Mouse (Mus musculus): ENCODE measurements around the gene Pmp22. TPM values are rescaled to one million over a fixed set of nuclear protein-coding genes. Genes with fewer than 3 reads are reported as not detected.

Pmp22 gene
- polyA plus RNA-seq, 1 experiment from 2014 or later: 12.5 TPM

- H3K4me3 ChIP-seq (ENCODE audit: low read depth, low read length): no peak overlapping the region
- H3K9me3 ChIP-seq (ENCODE audit: control insufficient read depth, low read length): no peaks in the 10 kb centered on the region
- no peaks in the 10 kb centered on the region for H3K36me3 ChIP-seq (ENCODE audit: control insufficient read depth, insufficient read depth, low read length)
- ATAC-seq (ENCODE audit: low read depth): no peak
- WGBS: 33% methylated on average over 4 of the region's 4 CpGs
- no peak overlapping the region for H3K4me2 ChIP-seq (ENCODE audit: low read depth, low read length)
- H3K4me1 ChIP-seq (ENCODE audit: control insufficient read depth, insufficient read depth, low read length): no peaks in the 10 kb centered on the region
- no peaks in the 10 kb centered on the region for H3K27me3 ChIP-seq (ENCODE audit: control insufficient read depth, insufficient read depth, low read length)
- H3K27ac ChIP-seq (ENCODE audit: low read depth, low read length): no peak overlapping the region
- no peak overlapping the region for H3K9ac ChIP-seq (replicated peaks; ENCODE audit: low read depth, low read length)
Observed at GRCm38 (mm10) chr11:63122776-63123350, 5.9 kb upstream of the Pmp22 start.

DNA sequence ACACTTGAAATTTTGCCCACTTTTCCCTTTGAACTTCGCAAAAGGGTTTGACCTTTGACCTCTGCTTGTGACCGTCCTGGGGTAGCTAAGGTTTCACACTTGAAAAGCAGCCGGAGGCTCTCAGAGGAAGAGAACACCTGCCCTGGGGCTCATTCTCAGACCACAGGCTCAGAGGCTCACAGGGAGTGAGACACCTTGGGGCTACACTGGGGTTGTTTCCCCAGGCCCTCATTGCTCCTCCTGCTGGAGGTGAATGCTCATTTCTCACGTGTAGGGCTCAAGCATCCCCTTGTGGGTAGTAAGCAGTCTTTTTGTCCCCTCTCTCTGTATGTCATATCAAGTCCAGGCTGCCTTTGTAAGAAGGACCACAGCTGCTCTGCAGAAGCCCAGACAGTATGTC lies 4.5 kb upstream of the Pmp22 start:
- 14% methylated on average over 4 of the region's 4 CpGs for WGBS
- no peaks in the 10 kb centered on the region for H3K9me3 ChIP-seq (ENCODE audit: control insufficient read depth, low read length)
- H3K4me2 ChIP-seq (ENCODE audit: low read depth, low read length): no peak overlapping the region
- H3K4me1 ChIP-seq (ENCODE audit: control insufficient read depth, insufficient read depth, low read length): no peaks in the 10 kb centered on the region
- H3K9ac ChIP-seq (replicated peaks; ENCODE audit: low read depth, low read length): no peak overlapping the region
- no peak overlapping the region for H3K4me3 ChIP-seq (ENCODE audit: low read depth, low read length)
- H3K36me3 ChIP-seq (ENCODE audit: control insufficient read depth, insufficient read depth, low read length): no peaks in the 10 kb centered on the region
- ATAC-seq (ENCODE audit: low read depth): no peak
- peaks cover under 1% of the 10 kb centered on the region for H3K27me3 ChIP-seq (ENCODE audit: control insufficient read depth, insufficient read depth, low read length)
- H3K27ac ChIP-seq (ENCODE audit: low read depth, low read length): no peak overlapping the region

- 73% methylated on average over 5 of the region's 5 CpGs for WGBS
Observed at GRCm38 (mm10) chr11:63125832-63126456, 2.8 kb upstream of the Pmp22 start.

DNA sequence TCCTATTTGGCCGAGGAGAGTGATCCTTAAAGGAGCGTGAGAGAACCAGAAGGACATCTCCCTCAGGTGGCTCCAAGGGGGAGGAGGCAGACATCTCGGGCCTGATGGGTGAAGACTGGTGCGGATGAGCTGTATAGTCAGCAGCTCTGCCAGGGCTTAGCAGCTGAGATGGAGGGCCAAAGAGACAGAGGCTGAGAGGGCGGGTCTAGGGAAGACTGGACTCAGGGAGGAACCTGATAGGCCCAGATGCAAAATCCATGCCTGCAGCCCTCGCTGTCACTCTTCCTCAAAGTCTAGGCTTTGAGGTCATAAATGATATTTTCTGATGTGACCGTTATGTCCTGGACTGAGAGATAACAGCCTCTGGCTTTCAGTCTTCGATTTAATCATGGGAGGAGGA lies 1.8 kb upstream of the Pmp22 start:
- no peak overlapping the region for H3K4me2 ChIP-seq (ENCODE audit: low read depth, low read length)
- H3K9ac ChIP-seq (replicated peaks; ENCODE audit: low read depth, low read length): no peak overlapping the region
- no peak overlapping the region for H3K27ac ChIP-seq (ENCODE audit: low read depth, low read length)
- 78% methylated on average over 8 of the region's 8 CpGs for WGBS
- no peaks in the 10 kb centered on the region for H3K36me3 ChIP-seq (ENCODE audit: control insufficient read depth, insufficient read depth, low read length)
- no peaks in the 10 kb centered on the region for H3K9me3 ChIP-seq (ENCODE audit: control insufficient read depth, low read length)
- H3K27me3 ChIP-seq (ENCODE audit: control insufficient read depth, insufficient read depth, low read length): peaks cover 24% of the 10 kb centered on the region
- no peak for ATAC-seq (ENCODE audit: low read depth)
- peaks cover 6% of the 10 kb centered on the region; the same call in 1 of the 2 replicates for H3K4me1 ChIP-seq (ENCODE audit: control insufficient read depth, insufficient read depth, low read length)
- no peak overlapping the region for H3K4me3 ChIP-seq (ENCODE audit: low read depth, low read length)

More at GRCm38 (mm10) chr11:63125832-63126456, 2.8 kb upstream of the Pmp22 start:
- H3K27me3 ChIP-seq (ENCODE audit: control insufficient read depth, insufficient read depth, low read length): peaks cover 14% of the 10 kb centered on the region
- H3K9ac ChIP-seq (replicated peaks; ENCODE audit: low read depth, low read length): no peak overlapping the region
- no peaks in the 10 kb centered on the region for H3K36me3 ChIP-seq (ENCODE audit: control insufficient read depth, insufficient read depth, low read length)
- no peak overlapping the region for H3K4me2 ChIP-seq (ENCODE audit: low read depth, low read length)
- H3K4me1 ChIP-seq (ENCODE audit: control insufficient read depth, insufficient read depth, low read length): 0 out of 2 replicates have a peak, but pooled peaks cover under 1% of the 10 kb centered on the region
- no peak overlapping the region for H3K27ac ChIP-seq (ENCODE audit: low read depth, low read length)
- no peak overlapping the region for H3K4me3 ChIP-seq (ENCODE audit: low read depth, low read length)
- no peaks in the 10 kb centered on the region for H3K9me3 ChIP-seq (ENCODE audit: control insufficient read depth, low read length)
- no peak for ATAC-seq (ENCODE audit: low read depth)

DNA sequence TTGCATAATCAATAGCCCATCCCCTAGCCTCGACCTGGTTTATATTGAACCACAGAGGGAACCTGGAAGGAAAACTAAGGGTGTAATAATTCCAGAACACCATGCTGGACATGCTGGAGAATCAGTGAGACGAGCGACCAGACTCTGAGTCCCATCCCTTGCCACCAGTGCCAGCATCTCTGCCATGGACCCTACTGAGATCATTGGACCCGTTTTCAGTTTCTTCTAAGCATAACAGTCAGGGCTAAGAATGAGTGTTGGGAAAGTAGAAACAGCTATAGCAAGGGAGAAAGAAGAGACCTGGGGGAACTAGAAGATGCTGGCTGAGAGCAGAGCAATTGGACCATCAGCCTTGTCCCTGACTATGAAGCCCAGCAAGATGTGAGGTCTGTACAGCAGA lies 1.3 kb upstream of the Pmp22 start:
- Histone ChIP-seq H3K4me3 (ENCODE audit: low read depth, low read length) (no peak overlapping the region), H3K4me2 (ENCODE audit: low read depth, low read length) (no peak overlapping the region), H3K9me3 (ENCODE audit: control insufficient read depth, low read length) (no peaks in the 10 kb centered on the region), H3K36me3 (ENCODE audit: control insufficient read depth, insufficient read depth, low read length) (no peaks in the 10 kb centered on the region), H3K27ac (ENCODE audit: low read depth, low read length) (no peak overlapping the region), H3K27me3 (ENCODE audit: control insufficient read depth, insufficient read depth, low read length) (peaks cover 28% of the 10 kb centered on the region), H3K4me1 (ENCODE audit: control insufficient read depth, insufficient read depth, low read length) (peaks cover 10% of the 10 kb centered on the region; the same call in 1 of the 2 replicates), H3K9ac (replicated peaks; ENCODE audit: low read depth, low read length) (no peak overlapping the region)
- 90% methylated on average over 4 of the region's 4 CpGs for WGBS
- ATAC-seq (ENCODE audit: low read depth): no peak

DNA sequence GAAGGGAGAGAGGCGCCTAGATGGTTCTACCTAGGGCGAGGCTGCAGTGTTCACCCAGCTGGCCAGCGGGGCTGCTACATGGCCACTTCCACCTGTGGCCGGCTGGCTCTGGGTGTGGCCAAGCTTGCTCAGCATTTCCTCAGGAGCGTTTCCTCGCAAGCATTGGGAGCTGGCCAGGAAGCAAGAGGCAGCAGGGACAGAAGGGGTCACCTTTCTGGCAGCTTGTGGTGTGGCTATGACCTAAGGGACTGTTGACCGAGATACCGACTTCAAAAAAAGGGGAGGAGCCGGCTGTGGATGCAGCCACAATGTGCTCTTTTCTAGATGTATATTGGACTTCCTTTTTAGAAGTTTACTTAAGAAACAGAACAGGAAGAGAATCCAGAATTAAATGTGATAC lies 593 bp downstream of the Pmp22 start:
- no peak overlapping the region for H3K9ac ChIP-seq (replicated peaks; ENCODE audit: low read depth, low read length)

GRCm38 (mm10) chr11:63129840-63130239 lies 1.1 kb downstream of the Pmp22 start:
- ATAC-seq (ENCODE audit: low read depth): no peak
- H3K4me1 ChIP-seq (ENCODE audit: control insufficient read depth, insufficient read depth, low read length): peaks cover 15% of the 10 kb centered on the region; the same call in 1 of the 2 replicates
- H3K4me3 ChIP-seq (ENCODE audit: low read depth, low read length): no peak overlapping the region
- no peaks in the 10 kb centered on the region for H3K9me3 ChIP-seq (ENCODE audit: control insufficient read depth, low read length)
- 14% methylated on average over 12 of the region's 12 CpGs for WGBS
- no peak overlapping the region for H3K27ac ChIP-seq (ENCODE audit: low read depth, low read length)
- peaks cover 37% of the 10 kb centered on the region for H3K27me3 ChIP-seq (ENCODE audit: control insufficient read depth, insufficient read depth, low read length)
- H3K4me2 ChIP-seq (ENCODE audit: low read depth, low read length): no peak overlapping the region
- H3K9ac ChIP-seq (replicated peaks; ENCODE audit: low read depth, low read length): no peak overlapping the region
- H3K36me3 ChIP-seq (ENCODE audit: control insufficient read depth, insufficient read depth, low read length): no peaks in the 10 kb centered on the region

More for the DNA sequence above, 593 bp downstream of the Pmp22 start:
- no peak overlapping the region for H3K4me3 ChIP-seq (ENCODE audit: low read depth, low read length)
- no peak overlapping the region for H3K4me2 ChIP-seq (ENCODE audit: low read depth, low read length)
- peaks cover 15% of the 10 kb centered on the region; the same call in 1 of the 2 replicates for H3K4me1 ChIP-seq (ENCODE audit: control insufficient read depth, insufficient read depth, low read length)
- no peaks in the 10 kb centered on the region for H3K36me3 ChIP-seq (ENCODE audit: control insufficient read depth, insufficient read depth, low read length)
- peaks cover 37% of the 10 kb centered on the region for H3K27me3 ChIP-seq (ENCODE audit: control insufficient read depth, insufficient read depth, low read length)
- H3K27ac ChIP-seq (ENCODE audit: low read depth, low read length): no peak overlapping the region
- ATAC-seq (ENCODE audit: low read depth): no peak
- 54% methylated on average over 9 of the region's 9 CpGs for WGBS
- H3K9me3 ChIP-seq (ENCODE audit: control insufficient read depth, low read length): no peaks in the 10 kb centered on the region

DNA sequence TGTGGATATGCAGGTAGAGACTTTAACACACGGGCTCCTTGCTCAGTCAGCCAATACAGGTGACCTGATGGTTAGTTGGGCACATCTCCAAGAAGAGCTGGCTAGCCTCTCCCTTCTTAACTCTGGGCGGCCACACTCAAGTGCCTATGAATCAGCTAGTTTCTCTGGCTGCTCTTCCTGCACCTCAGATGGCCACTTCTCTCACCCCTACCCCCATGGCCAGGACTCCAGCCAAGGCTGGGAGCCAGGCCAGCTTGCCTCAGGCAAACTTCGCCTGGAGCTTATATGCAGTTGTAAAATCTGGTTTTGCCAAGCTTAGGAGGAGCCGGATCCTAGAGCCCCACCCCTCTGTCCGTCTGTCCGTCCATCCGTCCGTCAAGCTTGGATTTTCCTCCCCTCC lies 1.7 kb downstream of the Pmp22 start:
- Histone ChIP-seq H3K36me3 (ENCODE audit: control insufficient read depth, insufficient read depth, low read length) (no peaks in the 10 kb centered on the region), H3K4me1 (ENCODE audit: control insufficient read depth, insufficient read depth, low read length) (peaks cover 15% of the 10 kb centered on the region; the same call in 1 of the 2 replicates), H3K4me3 (ENCODE audit: low read depth, low read length) (peak overlapping the region; percentile 48; the same call in 1 of the 2 replicates), H3K27ac (ENCODE audit: low read depth, low read length) (no peak overlapping the region), H3K9me3 (ENCODE audit: control insufficient read depth, low read length) (no peaks in the 10 kb centered on the region), H3K4me2 (ENCODE audit: low read depth, low read length) (peak overlapping the region; percentile 96; the same call in 1 of the 2 replicates), H3K27me3 (ENCODE audit: control insufficient read depth, insufficient read depth, low read length) (peaks cover 37% of the 10 kb centered on the region), H3K9ac (replicated peaks; ENCODE audit: low read depth, low read length) (no peak overlapping the region)
- no peak for ATAC-seq (ENCODE audit: low read depth)
- 44% methylated on average over 8 of the region's 8 CpGs for WGBS

GRCm38 (mm10) chr11:63131001-63131692 lies 2.4 kb downstream of the Pmp22 start:
- Histone ChIP-seq H3K27ac (ENCODE audit: low read depth, low read length) (no peak overlapping the region), H3K9ac (replicated peaks; ENCODE audit: low read depth, low read length) (peak overlapping the region; percentile 28; the same call in 1 of the 2 replicates), H3K4me1 (ENCODE audit: control insufficient read depth, insufficient read depth, low read length) (peaks cover 15% of the 10 kb centered on the region; the same call in 1 of the 2 replicates), H3K36me3 (ENCODE audit: control insufficient read depth, insufficient read depth, low read length) (no peaks in the 10 kb centered on the region), H3K27me3 (ENCODE audit: control insufficient read depth, insufficient read depth, low read length) (peaks cover 37% of the 10 kb centered on the region), H3K4me2 (ENCODE audit: low read depth, low read length) (peak overlapping the region; percentile 96), H3K4me3 (ENCODE audit: low read depth, low read length) (peak overlapping the region; percentile 48), H3K9me3 (ENCODE audit: control insufficient read depth, low read length) (no peaks in the 10 kb centered on the region)
- no peak for ATAC-seq (ENCODE audit: low read depth)
- 4% methylated on average over 31 of the region's 33 CpGs for WGBS
